ENCODE assay signal across 8 mouse cellular contexts in the genomic region with DNA sequence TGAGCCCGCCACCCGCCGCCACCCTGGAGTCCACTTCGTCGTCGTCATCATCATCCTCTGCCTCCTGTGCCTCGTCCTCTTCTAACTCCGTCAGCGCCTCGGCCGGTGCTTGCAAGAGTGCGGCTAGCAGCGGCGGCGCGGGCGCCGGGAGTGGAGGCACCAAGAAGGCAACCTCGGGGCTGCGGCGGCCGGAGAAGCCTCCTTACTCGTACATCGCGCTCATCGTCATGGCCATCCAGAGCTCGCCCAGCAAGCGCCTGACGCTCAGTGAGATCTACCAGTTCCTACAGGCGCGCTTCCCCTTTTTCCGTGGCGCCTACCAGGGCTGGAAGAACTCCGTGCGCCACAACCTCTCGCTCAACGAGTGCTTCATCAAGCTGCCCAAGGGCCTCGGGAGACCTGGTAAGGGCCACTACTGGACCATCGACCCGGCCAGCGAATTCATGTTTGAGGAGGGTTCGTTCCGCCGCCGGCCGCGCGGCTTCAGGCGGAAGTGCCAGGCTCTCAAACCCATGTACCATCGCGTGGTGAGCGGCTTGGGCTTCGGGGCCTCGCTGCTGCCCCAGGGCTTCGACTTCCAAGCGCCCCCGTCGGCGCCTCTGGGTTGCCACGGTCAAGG. TPM values are rescaled to one million over a fixed set of nuclear protein-coding genes. Genes with fewer than 3 reads are reported as not detected.
DNase-seq lines count a peak whose midpoint lies in the region; ATAC-seq and TF ChIP-seq lines count a peak whose summit lies in the region.

No protein-coding gene starts in this region.

- no peak for ATAC-seq in lung, embryonic 16.5 days (ENCODE audit: low read depth)
- no peak for ATAC-seq in lung, postnatal 0 days
- 0 out of 2 replicates have a peak, but pooled peaks have one; percentile 8 for ATAC-seq in stomach, postnatal 0 days (ENCODE audit: low FRiP score, low TSS enrichment)

- H3K27ac ChIP-seq in lung, embryonic 16.5 days (ENCODE audit: low read length), result peak overlapping the region; percentile 86
- peak overlapping the region; percentile 79 for H3K27ac ChIP-seq in lung, postnatal 0 days (ENCODE audit: low read length)
- H3K27ac ChIP-seq in stomach, postnatal 0 days (replicated peaks), result peak overlapping the region; percentile 93

- DNase-seq in lung, postnatal 25 days (ENCODE audit: low spot score), result no peak
- DNase-seq in embryo, embryonic 11 days, result peak; percentile 66
- DNase-seq in heart, postnatal 4 days, result peak; percentile 31
- DNase-seq in lung, postnatal 0 days (ENCODE audit: low spot score), result no peak
- peak; percentile 30 for DNase-seq in stomach, postnatal 0 days (ENCODE audit: low spot score)
- no peak for DNase-seq in layer of hippocampus, adult 11-12 months (ENCODE audit: low spot score)
- DNase-seq in spleen, postnatal 14 days (ENCODE audit: low spot score in 2 of 2), result no peak

- no peaks in the 10 kb centered on the region for H3K9me3 ChIP-seq in lung, embryonic 16.5 days (ENCODE audit: control insufficient read depth, low read length)
- no peaks in the 10 kb centered on the region for H3K9me3 ChIP-seq in lung, postnatal 0 days (ENCODE audit: low read length)
- no peaks in the 10 kb centered on the region for H3K9me3 ChIP-seq in stomach, postnatal 0 days (ENCODE audit: control insufficient read depth, low read length)

- WGBS in lung, embryonic 16.5 days, result under 1% methylated on average over 58 of the region's 60 CpGs
- 2% methylated on average over 45 of the region's 60 CpGs for WGBS in lung, postnatal 0 days
- WGBS in stomach, postnatal 0 days, result under 1% methylated on average over 57 of the region's 60 CpGs

- H3K27me3 ChIP-seq in lung, embryonic 16.5 days (ENCODE audit: control insufficient read depth, insufficient read depth, low read depth, low read length), result peaks cover 87% of the 10 kb centered on the region
- peaks cover 32% of the 10 kb centered on the region for H3K27me3 ChIP-seq in lung, postnatal 0 days (replicated peaks; ENCODE audit: insufficient read depth, low read length)
- peaks cover 5% of the 10 kb centered on the region; the same call in 1 of the 2 replicates for H3K27me3 ChIP-seq in stomach, postnatal 0 days (ENCODE audit: control insufficient read depth, insufficient read depth, low read length)

- H3K4me2 ChIP-seq in lung, embryonic 16.5 days (ENCODE audit: low read depth, low read length), result peak overlapping the region; percentile 78
- H3K4me2 ChIP-seq in lung, postnatal 0 days (replicated peaks; ENCODE audit: low read depth, low read length), result peak overlapping the region; percentile 63
- H3K4me2 ChIP-seq in stomach, postnatal 0 days (replicated peaks; ENCODE audit: low read depth), result peak overlapping the region; percentile 75

- no peak for TF ChIP-seq EP300 in lung, postnatal 0 days (IDR thresholded peaks at IDR 0.05)
- no peak for TF ChIP-seq EP300 in stomach, postnatal 0 days (optimal IDR thresholded peaks at IDR 0.05)

- H3K4me1 ChIP-seq in lung, embryonic 16.5 days (replicated peaks; ENCODE audit: control insufficient read depth, insufficient read depth, low read length), result peaks cover 6% of the 10 kb centered on the region; the same call in 1 of the 2 replicates
- peaks cover 4% of the 10 kb centered on the region for H3K4me1 ChIP-seq in lung, postnatal 0 days (ENCODE audit: insufficient read depth, low read depth, low read length)
- H3K4me1 ChIP-seq in stomach, postnatal 0 days (replicated peaks; ENCODE audit: control insufficient read depth, insufficient read depth), result no peaks in the 10 kb centered on the region

- peak overlapping the region; percentile 68 for H3K4me3 ChIP-seq in lung, embryonic 16.5 days (ENCODE audit: low read length)
- H3K4me3 ChIP-seq in lung, postnatal 0 days (ENCODE audit: low read depth, low read length), result peak overlapping the region; percentile 60
- H3K4me3 ChIP-seq in stomach, postnatal 0 days (ENCODE audit: low read depth, low read length), result peak overlapping the region; percentile 67

- TF ChIP-seq CTCF in lung, postnatal 0 days (IDR thresholded peaks at IDR 0.05), result no peak
- TF ChIP-seq CTCF in stomach, postnatal 0 days (IDR thresholded peaks at IDR 0.05; ENCODE audit: low read depth), result no peak

- peak overlapping the region; percentile 86 for H3K9ac ChIP-seq in lung, embryonic 16.5 days (ENCODE audit: low read length)
- H3K9ac ChIP-seq in lung, postnatal 0 days (replicated peaks; ENCODE audit: low read depth), result peak overlapping the region; percentile 63
- peak overlapping the region; percentile 84 for H3K9ac ChIP-seq in stomach, postnatal 0 days (ENCODE audit: low read length)

- H3K36me3 ChIP-seq in lung, embryonic 16.5 days (ENCODE audit: control insufficient read depth, insufficient read depth, low read length), result no peaks in the 10 kb centered on the region
- H3K36me3 ChIP-seq in lung, postnatal 0 days (ENCODE audit: insufficient read depth, low read length), result no peaks in the 10 kb centered on the region
- H3K36me3 ChIP-seq in stomach, postnatal 0 days (ENCODE audit: control insufficient read depth, insufficient read depth, low read length), result no peaks in the 10 kb centered on the region

RNA-seq across cellular contexts. Expression of a gene that starts 0.7 kb away (rescaled TPM):
- polyA plus RNA-seq in lung, embryonic 16.5 days (2015; fragmentation: Nextera tagmentation; extraction: Ambion mirVana), result 19.4 and 22.9 TPM in 2 replicates
- total RNA-seq in heart, postnatal 4 days (2021), result not detected
- polyA plus RNA-seq in lung, postnatal 0 days (2015; fragmentation: Nextera tagmentation; extraction: Ambion mirVana), result 14.9 and 26.6 TPM in 2 replicates
- polyA plus RNA-seq in stomach, postnatal 0 days (2015; fragmentation: Nextera tagmentation; extraction: Ambion mirVana), result 10.0 and 12.5 TPM in 2 replicates

Comparison
In these comparisons a context has a peak if more than half of its experiments do, and no peak if none do; other contexts are left out.
1. DNase-seq: peak in embryo, embryonic 11 days (single experiment), heart, postnatal 4 days (single experiment) and stomach, postnatal 0 days (single experiment); none in lung, postnatal 25 days (single experiment), lung, postnatal 0 days (single experiment), layer of hippocampus, adult 11-12 months (single experiment) and spleen, postnatal 14 days (0 of 2).
2. Peak in every context shown above with its lines, with median percentiles within 50 percentile points of each other: H3K27ac ChIP-seq, H3K4me2 ChIP-seq, H3K4me3 ChIP-seq and H3K9ac ChIP-seq.